In the genomic region with DNA sequence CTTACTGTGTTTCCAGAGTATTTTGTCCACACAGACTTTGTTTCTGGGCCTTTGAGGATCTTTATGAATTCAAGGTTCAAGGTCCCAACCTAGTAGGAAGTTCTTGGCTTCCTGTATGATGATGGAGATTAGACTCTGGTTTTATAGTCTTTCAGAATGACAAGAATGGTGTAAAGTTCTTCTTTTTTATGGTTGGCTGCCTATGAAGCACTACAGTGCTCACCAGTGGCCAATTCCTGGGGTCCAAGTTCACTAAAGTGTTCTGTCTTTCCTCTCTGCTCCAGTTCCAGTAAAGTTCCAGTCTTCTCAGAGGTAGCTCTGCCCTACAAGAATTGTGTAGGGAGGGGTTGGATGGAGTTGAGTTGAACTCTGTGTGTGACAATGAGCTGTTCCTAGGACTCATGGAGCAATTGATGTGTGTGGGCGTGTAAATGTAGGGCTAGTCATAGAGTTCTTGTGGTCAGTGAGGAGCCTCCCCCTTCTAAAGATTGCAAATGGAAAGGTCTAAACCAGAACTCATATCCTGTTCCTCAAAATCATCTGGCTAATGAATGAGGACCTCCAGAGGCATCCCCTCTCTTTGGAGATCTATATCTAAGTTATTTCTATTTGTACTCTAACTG, we compare ENCODE assay signal across 12 mouse cellular contexts. TPM values are rescaled to one million over a fixed set of nuclear protein-coding genes. Genes with fewer than 3 reads are reported as not detected.
DNase-seq lines count a peak whose midpoint lies in the region; ATAC-seq and TF ChIP-seq lines count a peak whose summit lies in the region.
"Had no signal": no experiment of that assay in that cellular context is flagged by ENCODE, and none has a peak within 500 bp of the region (broad histone marks: within the 10 kb centered on the region; RNA-seq: fewer than 3 reads in every experiment).

A gene (minus strand): TSS at position 403 of the 623 bp plus-strand sequence.

- no peak within 1 kb of the TSS for H3K4me3 ChIP-seq in spleen, adult 2 months (ENCODE audit: extremely low read depth, insufficient read depth, insufficient read length)

- no peaks in the 10 kb centered on the region for H3K27me3 ChIP-seq in spleen, adult 2 months (ENCODE audit: control insufficient read depth, insufficient read depth, low read length)

- ATAC-seq in granulocyte monocyte progenitor cell, adult 5-6 weeks (replicated peaks; ENCODE audit: poor library complexity, severe bottlenecking) = peak; percentile 81
- ATAC-seq: hindbrain, postnatal 0 days; midbrain, embryonic 16.5 days had no signal

- H3K27ac ChIP-seq in spleen, adult 2 months (ENCODE audit: insufficient read depth, low read length) = peak within 1 kb of the TSS; percentile 40; the same call in 1 of the 2 replicates
- H3K27ac ChIP-seq: hindbrain, postnatal 0 days had no signal

- WGBS in spleen, adult 2 months = 76% methylated on average over 1 of the region's 1 CpGs

- DNase-seq in spleen, adult 2 months (ENCODE audit: low read depth in 1 of 2, low spot score in 2 of 2) = no peak
- no peak for DNase-seq in spleen, adult 12 weeks (ENCODE audit: low spot score)
- DNase-seq in lung, postnatal 14 days = peak; percentile 7
- DNase-seq in heart, adult 18-20 months = no peak
- DNase-seq in MN1 (ENCODE audit: low spot score) = no peak
- DNase-seq in retina, postnatal 1 day = no peak
- DNase-seq: gastrocnemius, postnatal 10 days; thymus, postnatal 14 days had no signal

- no peak for TF ChIP-seq CTCF in spleen, adult 2 months (IDR thresholded peaks at IDR 0.05; ENCODE audit: extremely low read depth, insufficient read depth, insufficient read length, insufficient replicate concordance)

- no peak for TF ChIP-seq POLR2A in spleen, adult 2 months (IDR thresholded peaks at IDR 0.05; ENCODE audit: low read depth, low read length)

- H3K4me1 ChIP-seq in spleen, adult 2 months (ENCODE audit: control insufficient read depth, insufficient read depth, insufficient read length) = peaks cover 6% of the 10 kb centered on the region; the same call in 1 of the 2 replicates

- H3K36me3 ChIP-seq in spleen, adult 2 months (ENCODE audit: control insufficient read depth, insufficient read depth, low read length) = no peaks in the 10 kb centered on the region
- H3K36me3 ChIP-seq: G1E had no signal

RNA-seq across cellular contexts. Expression of the gene that starts here (rescaled TPM):
- 4.2 and 4.4 TPM in 2 replicates for polyA plus RNA-seq in spleen, adult 2 months (2012; rRNA removed)
- 2.1 and 3.8 TPM in 2 replicates for total RNA-seq in granulocyte monocyte progenitor cell, adult 5-6 weeks (2014; fragmentation: Nextera tagmentation)
- total RNA-seq in granulocyte monocyte progenitor cell, adult 5-6 weeks (2017) = 4.7 and 5.6 TPM in 2 replicates
- total RNA-seq in heart, adult 18-20 months (2021) = under 1 TPM; 0.31 to 0.47 TPM
